Mouse (Mus musculus) liver, postnatal 0 days (tissue): ENCODE results near the gene Olfr1419. TPM values are rescaled to one million over a fixed set of nuclear protein-coding genes. Genes with fewer than 3 reads are reported as not detected.

Source experiments
- ATAC-seq: fragments of 200-750 bp; cut with Nextera tagmentation; 2 replicates; pipeline ENCODE4 v1.8.0; 2017; ENCODE audit warnings: mild to moderate bottlenecking, moderate library complexity
- DNase-seq: peaks from one replicate; pipeline ENCODE4 v3.0.0-alpha.2; 2016
- H3K27ac ChIP-seq: fragments of 300-500 bp; sonication (generic); 2 replicates; pipeline ENCODE4 v1.5.1; 2014; ENCODE audit warnings: antibody characterized with exemption, moderate library complexity, mild to moderate bottlenecking, low read depth
- H3K27me3 ChIP-seq: fragments of 300-500 bp; sonication (generic); 2 replicates; pipeline ENCODE4 v1.6.1; 2014; ENCODE audit warnings: low read length, control low read depth, mixed read lengths; ENCODE audit not compliant: insufficient read depth
- H3K36me3 ChIP-seq: fragments of 300-500 bp; sonication (generic); replicated peaks from 2 replicates; pipeline ENCODE4 v1.6.1; 2014; ENCODE audit warnings: mild to moderate bottlenecking, control low read depth, low read length, moderate library complexity, mixed read lengths; ENCODE audit not compliant: insufficient read depth
- H3K4me1 ChIP-seq: fragments of 300-500 bp; sonication (generic); 2 replicates; pipeline ENCODE4 v1.6.1; 2014; ENCODE audit warnings: antibody characterized with exemption, mild to moderate bottlenecking, control low read depth; ENCODE audit not compliant: insufficient read depth
- H3K4me2 ChIP-seq: fragments of 300-500 bp; sonication (generic); 2 replicates; pipeline ENCODE4 v1.6.1; 2014; ENCODE audit warnings: low read depth, mild to moderate bottlenecking, low read length, moderate library complexity, mixed read lengths
- H3K4me3 ChIP-seq: fragments of 300-500 bp; sonication (generic); 2 replicates; pipeline ENCODE4 v1.5.1; 2014; ENCODE audit warnings: low read depth, low read length
- H3K9ac ChIP-seq: fragments of 300-500 bp; sonication (generic); replicated peaks from 2 replicates; pipeline ENCODE4 v1.6.1; 2014; ENCODE audit warnings: mild to moderate bottlenecking, moderate library complexity
- H3K9me3 ChIP-seq: fragments of 300-500 bp; sonication (generic); 2 replicates; pipeline ENCODE4 v1.6.1; 2016; ENCODE audit warnings: mild to moderate bottlenecking, control low read depth, low read length, mixed read lengths
- CTCF ChIP-seq: sonication (generic); IDR thresholded peaks from 2 replicates; pipeline ENCODE4 v1.5.1; 2016; ENCODE audit warnings: antibody characterized with exemption, low read depth
- EP300 ChIP-seq: IDR thresholded peaks from 2 replicates; pipeline ENCODE4 v1.6.1; 2016; ENCODE audit warnings: antibody characterized with exemption, low read depth, mild to moderate bottlenecking
- WGBS: fragments of 180-500 bp; shearing (Covaris S2); extraction: QIAGEN DNeasy Blood & Tissue Kit; methylation state at CpG from one replicate; pipeline ENCODE4 v1.1.7; 2014; ENCODE audit not compliant: insufficient replicate concordance; 5-methylcytosine and 5-hydroxymethylcytosine counted together
- polyA plus RNA-seq: library from polyadenylated mRNA; unstranded; fragments of >200 nt; fragmentation: Nextera tagmentation; extraction: Ambion mirVana; gene quantifications from 2 replicates; pipeline ENCODE4 v1.2.1, GENCODE M21; 2015

Olfr1419 gene
- polyA plus RNA-seq, 1 experiment from 2014 or later, result not detected

DNA sequence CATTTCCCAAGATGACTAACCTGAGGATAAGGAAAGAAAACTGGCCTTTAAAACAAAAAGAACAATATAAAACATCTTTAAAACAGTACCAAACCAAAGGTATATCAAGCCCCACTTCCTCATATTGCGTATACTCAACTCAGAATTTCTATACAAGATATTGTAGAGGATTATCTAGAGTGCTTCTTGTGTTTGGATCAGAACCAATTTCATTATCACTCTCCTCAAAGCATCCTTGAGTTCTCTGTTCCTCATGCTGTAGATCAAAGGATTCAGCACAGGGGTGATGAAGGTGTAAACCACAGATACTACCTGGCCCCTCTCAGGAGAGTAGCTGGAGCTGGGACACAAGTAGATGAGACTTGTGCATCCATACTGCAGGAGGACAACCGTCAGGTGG lies 20.1 kb downstream of the Olfr1419 start:
- no peaks in the 10 kb centered on the region for H3K4me1 ChIP-seq
- WGBS, result 79% methylated on average over 2 of the region's 2 CpGs
- H3K9ac ChIP-seq, result no peak overlapping the region
- H3K27ac ChIP-seq, result no peak overlapping the region
- ATAC-seq, result no peak
- TF ChIP-seq CTCF (no peak), EP300 (no peak)
- H3K4me3 ChIP-seq, result no peak overlapping the region
- H3K27me3 ChIP-seq, result no peaks in the 10 kb centered on the region
- H3K36me3 ChIP-seq, result no peaks in the 10 kb centered on the region
- H3K9me3 ChIP-seq, result no peaks in the 10 kb centered on the region
- no peak for DNase-seq
- H3K4me2 ChIP-seq, result no peak overlapping the region

GRCm38 (mm10) chr19:11852652-11853051 lies 22.3 kb downstream of the Olfr1419 start:
- WGBS, result 46% methylated on average over 4 of the region's 4 CpGs
- ATAC-seq, result no peak
- TF ChIP-seq CTCF (no peak), EP300 (no peak)
- Histone ChIP-seq H3K4me2 (no peak overlapping the region), H3K36me3 (no peaks in the 10 kb centered on the region), H3K4me3 (no peak overlapping the region), H3K27me3 (no peaks in the 10 kb centered on the region), H3K9ac (no peak overlapping the region), H3K9me3 (no peaks in the 10 kb centered on the region), H3K27ac (no peak overlapping the region), H3K4me1 (no peaks in the 10 kb centered on the region)
- no peak for DNase-seq

DNA sequence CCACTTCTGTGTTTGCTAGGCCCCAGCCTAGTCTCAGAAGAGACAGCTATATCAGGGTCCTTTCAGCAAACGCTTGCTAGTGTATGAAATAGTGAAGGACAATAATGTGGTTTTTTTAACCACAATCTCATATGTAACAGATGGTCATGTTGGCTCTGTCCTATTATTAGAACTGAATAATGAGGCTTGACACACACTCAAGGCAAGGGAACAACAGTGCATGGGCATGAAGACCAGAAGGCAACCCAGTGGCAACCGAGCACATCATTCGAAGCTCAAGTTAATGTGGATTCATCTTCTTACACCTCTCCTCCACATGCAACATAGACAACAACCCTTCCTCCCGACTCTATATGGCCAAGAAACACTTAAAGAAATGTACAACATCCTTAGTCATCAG lies 28.6 kb downstream of the Olfr1419 start:
- H3K9ac ChIP-seq, result no peak overlapping the region

DNA sequence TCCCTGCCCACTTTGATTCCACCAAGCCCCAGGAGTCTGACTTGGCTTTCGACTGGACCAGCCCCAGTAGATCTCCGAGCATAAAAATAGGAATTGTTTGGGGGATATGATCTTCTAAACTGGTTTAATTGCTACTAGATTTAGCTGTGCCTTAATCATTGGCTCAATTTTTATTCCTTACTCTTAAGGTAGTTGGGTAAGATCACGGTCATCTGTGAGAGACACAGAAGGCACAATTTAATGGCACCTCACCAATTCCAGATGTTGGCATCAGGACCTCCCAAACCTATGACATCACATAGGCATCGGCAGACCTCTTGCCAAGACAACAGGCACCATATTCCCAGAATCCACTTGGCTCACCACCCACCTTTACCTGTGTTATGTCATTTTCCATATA lies 35.8 kb downstream of the Olfr1419 start, which contains the start of gene Olfr1417:
Olfr1417 (minus strand) TSS at position 101 of the 400 bp plus-strand sequence.
- DNase-seq, result no peak
- H3K4me3 ChIP-seq, result no peak within 1 kb of the TSS
- H3K9ac ChIP-seq, result no peak within 1 kb of the TSS
- H3K27ac ChIP-seq, result no peak within 1 kb of the TSS
- ATAC-seq, result no peak
- no peak within 1 kb of the TSS for H3K4me2 ChIP-seq
- H3K9me3 ChIP-seq, result no peaks in the 10 kb centered on the region
- WGBS, result 75% methylated on average over 4 of the region's 4 CpGs
- no peaks in the 10 kb centered on the region for H3K4me1 ChIP-seq
- H3K27me3 ChIP-seq, result no peaks in the 10 kb centered on the region
- TF ChIP-seq CTCF (no peak), EP300 (no peak)
- no peaks in the 10 kb centered on the region for H3K36me3 ChIP-seq

More for the DNA sequence above, 28.6 kb downstream of the Olfr1419 start:
- DNase-seq (no peak), ATAC-seq (no peak)
- WGBS, result 66% methylated on average over 4 of the region's 4 CpGs
- TF ChIP-seq EP300, result no peak
- TF ChIP-seq CTCF, result no peak
- Histone ChIP-seq H3K27me3 (no peaks in the 10 kb centered on the region), H3K9me3 (no peaks in the 10 kb centered on the region), H3K27ac (no peak overlapping the region), H3K4me1 (no peaks in the 10 kb centered on the region), H3K36me3 (no peaks in the 10 kb centered on the region), H3K4me2 (no peak overlapping the region), H3K4me3 (no peak overlapping the region)

DNA sequence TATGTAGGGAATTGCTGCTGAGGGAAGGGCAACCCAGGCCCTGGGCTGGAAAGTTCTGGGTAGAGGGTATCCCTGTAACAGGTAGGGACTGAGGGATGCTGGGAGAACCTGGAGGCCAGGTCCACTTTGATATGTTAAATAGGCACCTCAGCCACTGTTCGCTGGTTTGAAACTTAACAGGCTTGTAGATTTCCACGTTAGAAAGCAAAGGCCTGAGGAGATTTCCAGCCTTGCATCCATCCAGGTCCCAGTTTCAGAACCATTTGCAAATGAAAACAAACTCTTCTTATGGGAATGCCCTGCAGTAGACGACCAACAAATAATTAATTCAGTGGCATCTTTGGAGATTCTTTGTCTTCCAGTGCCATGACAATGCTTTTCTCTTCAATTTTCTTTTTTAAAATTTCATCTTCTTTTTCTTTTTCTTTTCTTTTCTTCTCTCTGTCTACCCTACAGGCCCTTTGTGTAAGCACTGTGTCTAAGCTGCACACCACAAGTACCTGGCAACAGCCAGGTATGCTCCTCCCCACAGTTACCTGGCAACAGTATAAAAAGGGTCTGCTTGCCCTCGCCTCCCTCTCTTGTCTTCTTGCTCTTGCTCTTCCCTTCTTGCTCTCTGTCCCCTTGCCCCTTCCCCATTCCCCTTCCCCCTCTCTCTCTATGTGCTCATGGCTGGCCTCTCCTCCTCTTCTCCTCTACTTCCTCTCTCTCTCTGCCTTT lies 51.4 kb downstream of the Olfr1419 start:
- 64% methylated on average over 4 of the region's 4 CpGs for WGBS
- no peaks in the 10 kb centered on the region for H3K9me3 ChIP-seq
- DNase-seq (no peak), ATAC-seq (no peak)
- no peaks in the 10 kb centered on the region for H3K4me1 ChIP-seq
- H3K36me3 ChIP-seq, result no peaks in the 10 kb centered on the region
- H3K9ac ChIP-seq, result no peak overlapping the region
- H3K27me3 ChIP-seq, result peaks cover 17% of the 10 kb centered on the region
- H3K4me3 ChIP-seq, result no peak overlapping the region
- H3K4me2 ChIP-seq, result no peak overlapping the region
- H3K27ac ChIP-seq, result no peak overlapping the region
- TF ChIP-seq EP300 (no peak), CTCF (no peak)

GRCm38 (mm10) chr19:11820211-11820610 lies 54.7 kb downstream of the Olfr1419 start:
- Histone ChIP-seq H3K4me3 (0 out of 2 replicates have a peak overlapping the region, but pooled peaks have one; percentile 67), H3K9ac (no peak overlapping the region), H3K4me2 (no peak overlapping the region), H3K9me3 (no peaks in the 10 kb centered on the region), H3K27ac (no peak overlapping the region), H3K27me3 (peaks cover 29% of the 10 kb centered on the region), H3K4me1 (no peaks in the 10 kb centered on the region), H3K36me3 (no peaks in the 10 kb centered on the region)
- TF ChIP-seq EP300 (no peak), CTCF (no peak)
- WGBS, result 32% methylated on average over 6 of the region's 6 CpGs
- ATAC-seq (no peak), DNase-seq (no peak)
